Mouse (Mus musculus): ENCODE results near the gene Slfn8.
"Not testable (repeated sequence)": the region's sequence is repeated elsewhere in the genome, so short reads cannot be mapped to it uniquely, and the experiment has no call there.

Slfn8 gene

GRCm38 (mm10) chr11:82991469-82992166 lies 29.0 kb downstream of the Slfn8 start, which contains the start of gene Slfn9:
Gene Slfn9 (minus strand): TSS chr11:82991830.
- DNase-seq = peak; percentile 21 to 24

GRCm38 (mm10) chr11:82990612-82991385 lies 29.8 kb downstream of the Slfn8 start:
- DNase-seq = peak; percentile 22 to 31

GRCm38 (mm10) chr11:82989357-82989756 lies 31.3 kb downstream of the Slfn8 start:
- peak; percentile 12 to 35 for DNase-seq

GRCm38 (mm10) chr11:82987621-82988020 lies 33.0 kb downstream of the Slfn8 start:
- DNase-seq = no peak

GRCm38 (mm10) chr11:82983193-82983592 lies 37.4 kb downstream of the Slfn8 start:
- no peak for DNase-seq

GRCm38 (mm10) chr11:82982409-82982808 lies 38.2 kb downstream of the Slfn8 start:
- not testable (repeated sequence) for DNase-seq

- no peak for DNase-seq
Measured at GRCm38 (mm10) chr11:82973916-82974315, 46.7 kb downstream of the Slfn8 start.

- no peak for DNase-seq
Measured at GRCm38 (mm10) chr11:82971590-82971974, 49.0 kb downstream of the Slfn8 start.

- no peak for DNase-seq
Measured at GRCm38 (mm10) chr11:82970712-82971589, 49.7 kb downstream of the Slfn8 start.

- no peak for DNase-seq
Measured at GRCm38 (mm10) chr11:82962215-82962614, 58.4 kb downstream of the Slfn8 start.

- no peak for DNase-seq
Measured at GRCm38 (mm10) chr11:82961743-82962142, 58.9 kb downstream of the Slfn8 start.

GRCm38 (mm10) chr11:82959613-82960012 lies 61.0 kb downstream of the Slfn8 start:
- DNase-seq = peak; percentile 15 to 43

- no peak for DNase-seq
Measured at GRCm38 (mm10) chr11:82956925-82957324, 63.7 kb downstream of the Slfn8 start.

GRCm38 (mm10) chr11:82954631-82955030 lies 66.0 kb downstream of the Slfn8 start:
- DNase-seq = no peak

- DNase-seq = peak; percentile 38 to 40
Measured at GRCm38 (mm10) chr11:82952612-82953542, 67.7 kb downstream of the Slfn8 start.
